Mouse (Mus musculus) liver, postnatal 0 days (tissue): Measurements from ENCODE around the gene Ndufv1. TPM values are rescaled to one million over a fixed set of nuclear protein-coding genes. Genes with fewer than 3 reads are reported as not detected.
A peak's percentile ranks its signal among the peaks of the same experiment; 100 is the strongest.

ENCODE experiments used
- ATAC-seq: fragments of 200-750 bp; cut with Nextera tagmentation; 2 replicates; pipeline ENCODE4 v1.8.0; 2017; ENCODE audit warnings: mild to moderate bottlenecking, moderate library complexity
- DNase-seq: peaks from one replicate; pipeline ENCODE4 v3.0.0-alpha.2; 2016
- H3K27ac ChIP-seq: fragments of 300-500 bp; sonication (generic); 2 replicates; pipeline ENCODE4 v1.5.1; 2014; ENCODE audit warnings: antibody characterized with exemption, moderate library complexity, mild to moderate bottlenecking, low read depth
- H3K27me3 ChIP-seq: fragments of 300-500 bp; sonication (generic); 2 replicates; pipeline ENCODE4 v1.6.1; 2014; ENCODE audit warnings: low read length, control low read depth, mixed read lengths; ENCODE audit not compliant: insufficient read depth
- H3K36me3 ChIP-seq: fragments of 300-500 bp; sonication (generic); replicated peaks from 2 replicates; pipeline ENCODE4 v1.6.1; 2014; ENCODE audit warnings: mild to moderate bottlenecking, control low read depth, low read length, moderate library complexity, mixed read lengths; ENCODE audit not compliant: insufficient read depth
- H3K4me1 ChIP-seq: fragments of 300-500 bp; sonication (generic); 2 replicates; pipeline ENCODE4 v1.6.1; 2014; ENCODE audit warnings: antibody characterized with exemption, mild to moderate bottlenecking, control low read depth; ENCODE audit not compliant: insufficient read depth
- H3K4me2 ChIP-seq: fragments of 300-500 bp; sonication (generic); 2 replicates; pipeline ENCODE4 v1.6.1; 2014; ENCODE audit warnings: low read depth, mild to moderate bottlenecking, low read length, moderate library complexity, mixed read lengths
- H3K4me3 ChIP-seq: fragments of 300-500 bp; sonication (generic); 2 replicates; pipeline ENCODE4 v1.5.1; 2014; ENCODE audit warnings: low read depth, low read length
- H3K9ac ChIP-seq: fragments of 300-500 bp; sonication (generic); replicated peaks from 2 replicates; pipeline ENCODE4 v1.6.1; 2014; ENCODE audit warnings: mild to moderate bottlenecking, moderate library complexity
- H3K9me3 ChIP-seq: fragments of 300-500 bp; sonication (generic); 2 replicates; pipeline ENCODE4 v1.6.1; 2016; ENCODE audit warnings: mild to moderate bottlenecking, control low read depth, low read length, mixed read lengths
- CTCF ChIP-seq: sonication (generic); IDR thresholded peaks from 2 replicates; pipeline ENCODE4 v1.5.1; 2016; ENCODE audit warnings: antibody characterized with exemption, low read depth
- EP300 ChIP-seq: IDR thresholded peaks from 2 replicates; pipeline ENCODE4 v1.6.1; 2016; ENCODE audit warnings: antibody characterized with exemption, low read depth, mild to moderate bottlenecking
- WGBS: fragments of 180-500 bp; shearing (Covaris S2); extraction: QIAGEN DNeasy Blood & Tissue Kit; methylation state at CpG from one replicate; pipeline ENCODE4 v1.1.7; 2014; ENCODE audit not compliant: insufficient replicate concordance; 5-methylcytosine and 5-hydroxymethylcytosine counted together
- polyA plus RNA-seq: library from polyadenylated mRNA; unstranded; fragments of >200 nt; fragmentation: Nextera tagmentation; extraction: Ambion mirVana; gene quantifications from 2 replicates; pipeline ENCODE4 v1.2.1, GENCODE M21; 2015

The Ndufv1 gene
- polyA plus RNA-seq, 1 experiment from 2014 or later: 171 TPM

GRCm38 (mm10) chr19:4018743-4019583, 6.4 kb upstream of the Ndufv1 start:
- Histone ChIP-seq H3K27ac (peak overlapping the region; percentile 24; the same call in 1 of the 2 replicates), H3K4me2 (peak overlapping the region; percentile 36), H3K36me3 (no peaks in the 10 kb centered on the region), H3K9ac (no peak overlapping the region), H3K9me3 (no peaks in the 10 kb centered on the region), H3K4me1 (peaks cover 12% of the 10 kb centered on the region), H3K27me3 (no peaks in the 10 kb centered on the region), H3K4me3 (no peak overlapping the region)
- WGBS: 30% methylated on average over 18 of the region's 18 CpGs
- ATAC-seq (peak; percentile 88), DNase-seq (peak; percentile 80)
- TF ChIP-seq CTCF (peak; percentile 90), EP300 (peak; percentile 18; the same call in 1 of the 2 replicates)

- H3K27ac ChIP-seq: no peak overlapping the region; the same call in 1 of the 2 replicates
- WGBS: 73% methylated on average over 10 of the region's 10 CpGs
- H3K36me3 ChIP-seq: no peaks in the 10 kb centered on the region
- no peak overlapping the region for H3K9ac ChIP-seq
- H3K27me3 ChIP-seq: no peaks in the 10 kb centered on the region
- no peak overlapping the region for H3K4me3 ChIP-seq
- DNase-seq (no peak), ATAC-seq (no peak)
- H3K4me1 ChIP-seq: peaks cover 12% of the 10 kb centered on the region
- no peak overlapping the region for H3K4me2 ChIP-seq
- no peaks in the 10 kb centered on the region for H3K9me3 ChIP-seq
- TF ChIP-seq CTCF (no peak), EP300 (no peak)
Measured at GRCm38 (mm10) chr19:4017921-4018587, 5.4 kb upstream of the Ndufv1 start.

- Histone ChIP-seq H3K9ac (no peak overlapping the region), H3K27me3 (no peaks in the 10 kb centered on the region), H3K9me3 (no peaks in the 10 kb centered on the region), H3K27ac (0 out of 2 replicates have a peak overlapping the region, but pooled peaks have one; percentile 13), H3K4me2 (no peak overlapping the region), H3K4me3 (no peak overlapping the region), H3K4me1 (peaks cover 19% of the 10 kb centered on the region), H3K36me3 (peaks cover 5% of the 10 kb centered on the region)
- TF ChIP-seq EP300 (peak; percentile 22; the same call in 1 of the 2 replicates), CTCF (no peak)
- ATAC-seq (no peak), DNase-seq (no peak)
- 45% methylated on average over 5 of the region's 5 CpGs for WGBS
Measured at GRCm38 (mm10) chr19:4015635-4016034, 3.0 kb upstream of the Ndufv1 start.

- no peak overlapping the region for H3K27ac ChIP-seq
- H3K36me3 ChIP-seq: peaks cover 7% of the 10 kb centered on the region
- H3K9me3 ChIP-seq: no peaks in the 10 kb centered on the region
- TF ChIP-seq CTCF (no peak), EP300 (no peak)
- no peaks in the 10 kb centered on the region for H3K27me3 ChIP-seq
- H3K4me1 ChIP-seq: peaks cover 18% of the 10 kb centered on the region
- ATAC-seq (no peak), DNase-seq (no peak)
- H3K4me3 ChIP-seq: no peak overlapping the region
- H3K9ac ChIP-seq: no peak overlapping the region; the same call in 1 of the 2 replicates
- H3K4me2 ChIP-seq: no peak overlapping the region
Measured at GRCm38 (mm10) chr19:4014802-4015201, 2.2 kb upstream of the Ndufv1 start.

- Histone ChIP-seq H3K4me3 (peak overlapping the region; percentile 84), H3K36me3 (peaks cover 23% of the 10 kb centered on the region), H3K27me3 (no peaks in the 10 kb centered on the region), H3K9ac (peak overlapping the region; percentile 45), H3K4me2 (peak overlapping the region; percentile 79), H3K27ac (no peak overlapping the region), H3K4me1 (peaks cover 6% of the 10 kb centered on the region), H3K9me3 (no peaks in the 10 kb centered on the region)
- ATAC-seq (no peak; the same call in 1 of the 2 replicates), DNase-seq (no peak)
- TF ChIP-seq CTCF (no peak), EP300 (no peak)
- 15% methylated on average over 9 of the region's 9 CpGs for WGBS
Measured at GRCm38 (mm10) chr19:4013066-4013465, 460 bp upstream of the Ndufv1 start.

GRCm38 (mm10) chr19:4011086-4011485, 1.5 kb downstream of the Ndufv1 start:
- Histone ChIP-seq H3K4me3 (no peak overlapping the region), H3K4me1 (peaks cover 6% of the 10 kb centered on the region)
- WGBS: 89% methylated on average over 5 of the region's 5 CpGs

More at GRCm38 (mm10) chr19:4011086-4011485, 1.5 kb downstream of the Ndufv1 start:
- no peak overlapping the region for H3K27ac ChIP-seq
- ATAC-seq (no peak), DNase-seq (no peak)
- H3K4me2 ChIP-seq: peak overlapping the region; percentile 79; the same call in 1 of the 2 replicates
- H3K27me3 ChIP-seq: no peaks in the 10 kb centered on the region
- no peak overlapping the region for H3K9ac ChIP-seq
- no peaks in the 10 kb centered on the region for H3K9me3 ChIP-seq
- no peak for TF ChIP-seq CTCF
- TF ChIP-seq EP300: no peak
- peaks cover 42% of the 10 kb centered on the region for H3K36me3 ChIP-seq
